Mouse (Mus musculus): ENCODE measurements at regions not wholly inside any gene's neighbourhood (a gene's known extent, or its start where the extent isn't known, plus 50 kb on each side); places are given as distances from the start of the nearest gene placed in this dataset.
A peak's percentile ranks its signal among the peaks of the same experiment; 100 is the strongest.

- TF ChIP-seq CTCF (IDR thresholded peaks at IDR 0.05; ENCODE audit: low read depth) (peak; percentile 32), EP300 (IDR thresholded peaks at IDR 0.05; ENCODE audit: low read depth) (no peak)
Observed at GRCm38 (mm10) chr12:16231093-16231492, 379.7 kb downstream of the Lpin1 start.
